Mouse (Mus musculus) thymus, postnatal 36 days (tissue): Measurements from ENCODE around the gene Sipa1l2.

ENCODE experiments used
- DNase-seq, 2 experiments: peaks; one replicate each; pipeline ENCODE4 v3.0.0; 2022; ENCODE audit warnings: mixed read lengths in 2 of 2

The Sipa1l2 gene

GRCm38 (mm10) chr8:125569533-125570365, at the start of gene Sipa1l2:
TSS of gene Sipa1l2 (minus strand) at chr8:125569808.
- peak; percentile 98 to 99 for DNase-seq

GRCm38 (mm10) chr8:125618543-125619335, 49.1 kb upstream of the Sipa1l2 start:
- no peak for DNase-seq

- DNase-seq, result no peak
Measured at GRCm38 (mm10) chr8:125616935-125617334, 47.3 kb upstream of the Sipa1l2 start.

- no peak for DNase-seq
Measured at GRCm38 (mm10) chr8:125616039-125616438, 46.4 kb upstream of the Sipa1l2 start.

- DNase-seq, result no peak
Measured at GRCm38 (mm10) chr8:125613552-125613951, 43.9 kb upstream of the Sipa1l2 start.

- DNase-seq, result no peak
Measured at GRCm38 (mm10) chr8:125611799-125612560, 42.4 kb upstream of the Sipa1l2 start.

GRCm38 (mm10) chr8:125611024-125611798, 41.6 kb upstream of the Sipa1l2 start:
- DNase-seq, result no peak

GRCm38 (mm10) chr8:125609737-125610136, 40.1 kb upstream of the Sipa1l2 start:
- no peak for DNase-seq

- no peak for DNase-seq
Measured at GRCm38 (mm10) chr8:125607714-125608223, 38.2 kb upstream of the Sipa1l2 start.

- no peak for DNase-seq
Measured at GRCm38 (mm10) chr8:125606937-125607336, 37.3 kb upstream of the Sipa1l2 start.

- no peak for DNase-seq
Measured at GRCm38 (mm10) chr8:125604817-125605512, 35.4 kb upstream of the Sipa1l2 start.

GRCm38 (mm10) chr8:125604213-125604816, 34.7 kb upstream of the Sipa1l2 start:
- DNase-seq, result no peak

- DNase-seq, result no peak
Measured at GRCm38 (mm10) chr8:125603312-125603840, 33.8 kb upstream of the Sipa1l2 start.

- no peak for DNase-seq
Measured at GRCm38 (mm10) chr8:125600033-125600686, 30.6 kb upstream of the Sipa1l2 start.

GRCm38 (mm10) chr8:125595571-125596508, 26.2 kb upstream of the Sipa1l2 start:
- DNase-seq, result no peak

GRCm38 (mm10) chr8:125590363-125590762, 20.8 kb upstream of the Sipa1l2 start:
- no peak for DNase-seq

- DNase-seq, result no peak
Measured at GRCm38 (mm10) chr8:125586587-125586986, 17.0 kb upstream of the Sipa1l2 start.

GRCm38 (mm10) chr8:125584276-125584675, 14.7 kb upstream of the Sipa1l2 start:
- no peak for DNase-seq

- DNase-seq, result no peak
Measured at GRCm38 (mm10) chr8:125580426-125580825, 10.8 kb upstream of the Sipa1l2 start.
